Mouse (Mus musculus): Measurements from ENCODE around the gene Slc1a4. TPM values are rescaled to one million over a fixed set of nuclear protein-coding genes. Genes with fewer than 3 reads are reported as not detected.

The Slc1a4 gene
- polyA plus RNA-seq, 1 experiment from 2014 or later = 20.5 TPM

DNA sequence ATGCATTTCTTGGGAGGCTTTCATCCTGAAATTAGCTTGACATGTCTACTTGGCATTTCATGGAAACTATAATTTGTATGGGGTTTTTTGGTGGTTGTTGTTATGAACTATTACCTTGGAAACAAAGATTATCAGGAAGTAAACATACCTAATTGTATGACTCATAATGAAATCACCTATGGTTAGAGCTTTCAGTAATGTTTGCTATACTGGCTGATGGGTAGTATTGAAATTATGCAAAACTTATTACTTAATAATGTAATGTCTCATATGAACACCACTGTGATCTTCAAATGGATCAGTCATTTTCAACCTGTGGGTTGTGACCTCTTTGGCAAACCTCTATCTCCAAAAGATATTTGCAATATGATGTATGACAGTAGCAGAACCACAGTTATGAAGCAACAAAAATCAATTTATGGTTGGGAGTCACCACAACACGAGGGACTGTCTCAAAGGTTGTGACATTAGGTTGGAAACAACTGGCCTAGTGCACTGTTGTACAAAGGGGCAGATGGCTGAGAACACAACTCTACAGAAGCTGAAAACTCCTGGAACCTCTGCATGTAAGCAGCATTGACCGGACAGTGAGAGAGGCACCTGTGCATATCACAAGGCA lies 49.8 kb downstream of the Slc1a4 start:
- 82% methylated on average over 2 of the region's 2 CpGs for WGBS
- no peak overlapping the region for H3K9ac ChIP-seq
- H3K4me1 ChIP-seq = no peaks in the 10 kb centered on the region
- H3K27ac ChIP-seq (replicated peaks) = no peak overlapping the region
- H3K4me2 ChIP-seq (replicated peaks) = no peak overlapping the region
- no peaks in the 10 kb centered on the region for H3K27me3 ChIP-seq
- ATAC-seq (ENCODE audit: insufficient number of reproducible peaks, low FRiP score, low TSS enrichment, low read depth) = no peak
- no peak overlapping the region for H3K4me3 ChIP-seq (replicated peaks)
- H3K9me3 ChIP-seq (replicated peaks) = no peaks in the 10 kb centered on the region
- no peaks in the 10 kb centered on the region for H3K36me3 ChIP-seq

DNA sequence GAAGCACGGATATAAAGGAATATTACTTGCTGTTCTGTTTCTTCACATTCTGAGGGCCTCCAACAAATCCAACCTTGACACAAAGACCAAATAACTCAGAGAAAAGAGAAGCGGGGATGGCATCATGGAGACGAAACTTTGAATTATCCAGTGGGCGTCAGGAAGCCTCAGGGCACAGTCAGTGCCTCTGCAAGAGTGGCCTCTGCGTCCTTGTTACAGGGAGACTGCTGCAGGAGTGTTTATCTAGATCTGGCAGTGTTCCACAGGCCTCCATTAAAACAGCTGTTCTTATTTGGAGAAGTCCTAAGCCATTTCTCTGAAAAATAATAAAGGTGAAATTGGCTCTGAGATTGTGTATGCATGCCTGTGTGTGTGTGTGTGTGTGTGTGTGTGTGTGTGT lies 51.5 kb downstream of the Slc1a4 start:
- no peaks in the 10 kb centered on the region for H3K4me1 ChIP-seq
- WGBS = 47% methylated on average over 5 of the region's 5 CpGs
- H3K4me2 ChIP-seq (replicated peaks) = no peak overlapping the region
- no peak overlapping the region for H3K4me3 ChIP-seq (replicated peaks)
- no peaks in the 10 kb centered on the region for H3K27me3 ChIP-seq
- H3K27ac ChIP-seq (replicated peaks) = no peak overlapping the region
- no peak overlapping the region for H3K9ac ChIP-seq
- no peaks in the 10 kb centered on the region for H3K36me3 ChIP-seq
- no peak for ATAC-seq (ENCODE audit: insufficient number of reproducible peaks, low FRiP score, low TSS enrichment, low read depth)
- no peaks in the 10 kb centered on the region for H3K9me3 ChIP-seq (replicated peaks)

DNA sequence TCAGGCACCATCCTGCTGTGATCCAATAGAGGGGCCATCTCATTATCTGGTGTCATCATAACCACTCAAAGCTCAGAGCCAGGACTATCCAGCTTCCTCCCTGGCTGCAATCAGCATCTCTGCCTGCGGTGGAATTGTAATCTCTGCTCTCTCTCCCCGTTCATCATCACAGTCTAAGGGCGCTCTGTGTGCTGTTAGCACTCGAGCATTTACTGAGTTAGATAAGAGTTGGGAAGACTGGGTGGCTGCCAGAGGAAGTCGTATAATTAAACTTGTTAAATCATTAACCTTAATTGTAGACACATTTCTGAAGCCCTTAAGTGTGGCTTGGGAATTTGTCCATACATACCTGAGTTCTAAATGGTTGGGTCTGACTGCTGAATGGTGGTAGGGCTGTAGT lies 53.8 kb downstream of the Slc1a4 start:
- H3K9me3 ChIP-seq (replicated peaks) = no peaks in the 10 kb centered on the region
- H3K9ac ChIP-seq = no peak overlapping the region
- H3K36me3 ChIP-seq = no peaks in the 10 kb centered on the region
- no peaks in the 10 kb centered on the region for H3K27me3 ChIP-seq
- no peak overlapping the region for H3K27ac ChIP-seq (replicated peaks)
- WGBS = 60% methylated on average over 5 of the region's 5 CpGs
- no peaks in the 10 kb centered on the region for H3K4me1 ChIP-seq
- H3K4me3 ChIP-seq (replicated peaks) = no peak overlapping the region
- no peak for ATAC-seq (ENCODE audit: insufficient number of reproducible peaks, low FRiP score, low TSS enrichment, low read depth)
- no peak overlapping the region for H3K4me2 ChIP-seq (replicated peaks)

DNA sequence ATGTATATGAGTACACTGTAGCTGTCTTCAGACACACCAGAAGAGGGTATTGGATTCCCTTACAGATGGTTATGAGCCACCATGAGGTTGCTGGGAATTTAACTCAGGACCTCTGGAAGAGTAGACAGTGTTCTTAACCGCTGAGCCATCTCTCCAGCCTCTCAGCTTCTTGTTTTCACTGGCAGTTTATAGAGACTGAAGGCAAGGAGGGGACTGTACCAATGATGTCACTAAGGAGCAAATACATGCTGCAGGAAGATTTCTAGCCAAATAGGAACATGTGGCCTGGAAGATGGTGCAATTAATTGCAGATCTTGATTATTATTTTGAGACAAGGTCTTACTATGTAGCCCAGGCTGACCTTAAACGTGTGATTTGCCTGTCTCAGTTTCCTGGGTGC lies 55.4 kb downstream of the Slc1a4 start:
- H3K9me3 ChIP-seq (replicated peaks) = no peaks in the 10 kb centered on the region
- no peaks in the 10 kb centered on the region for H3K27me3 ChIP-seq
- no peak for ATAC-seq (ENCODE audit: insufficient number of reproducible peaks, low FRiP score, low TSS enrichment, low read depth)
- 73% methylated on average over 2 of the region's 2 CpGs for WGBS
- H3K27ac ChIP-seq (replicated peaks) = no peak overlapping the region
- H3K4me1 ChIP-seq = no peaks in the 10 kb centered on the region
- no peak overlapping the region for H3K4me3 ChIP-seq (replicated peaks)
- no peak overlapping the region for H3K4me2 ChIP-seq (replicated peaks)
- H3K36me3 ChIP-seq = no peaks in the 10 kb centered on the region
- H3K9ac ChIP-seq = no peak overlapping the region

DNA sequence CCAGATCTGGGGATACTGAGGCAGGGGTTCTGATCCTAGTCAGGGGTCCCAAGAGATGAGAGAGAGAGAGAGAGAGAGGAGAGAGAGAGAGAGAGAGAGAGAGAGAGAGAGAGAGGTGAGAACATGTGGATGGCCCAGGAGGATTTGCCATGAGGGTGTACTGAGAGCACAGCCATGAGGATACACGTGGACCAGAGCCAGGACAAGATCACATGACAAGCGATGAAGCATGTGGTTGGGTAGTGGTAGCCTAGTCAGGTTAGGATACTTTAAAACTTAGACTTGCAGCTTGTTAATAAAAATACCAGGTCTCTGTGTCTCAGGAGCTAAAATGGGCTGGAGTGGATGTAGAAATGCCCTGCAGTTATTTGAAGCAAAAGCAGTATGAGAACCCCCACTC lies 56.5 kb downstream of the Slc1a4 start:
- H3K4me2 ChIP-seq (replicated peaks) = no peak overlapping the region

DNA sequence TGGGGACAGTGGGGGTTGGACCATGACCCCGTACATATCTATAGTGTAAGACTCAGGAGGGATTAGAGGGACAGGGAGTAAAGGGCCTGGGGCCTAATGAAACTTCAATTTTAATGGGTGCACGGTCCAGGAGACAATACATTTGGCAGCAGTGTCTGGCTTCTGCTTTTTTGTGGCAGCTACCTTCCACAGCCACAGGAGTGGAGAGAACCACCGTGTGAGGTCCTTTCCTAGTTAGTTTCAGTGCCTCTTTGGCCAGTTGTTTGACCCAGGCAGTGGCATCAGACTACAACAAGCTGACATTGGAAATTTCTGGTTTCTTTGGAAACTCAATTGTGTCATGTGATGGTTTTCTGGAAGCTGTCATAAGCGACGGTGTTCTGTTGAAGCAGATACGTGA lies 62.6 kb downstream of the Slc1a4 start:
- no peaks in the 10 kb centered on the region for H3K4me1 ChIP-seq
- 87% methylated on average over 6 of the region's 6 CpGs for WGBS
- H3K9ac ChIP-seq = no peak overlapping the region
- no peaks in the 10 kb centered on the region for H3K27me3 ChIP-seq
- H3K4me3 ChIP-seq (replicated peaks) = no peak overlapping the region
- no peaks in the 10 kb centered on the region for H3K36me3 ChIP-seq
- no peak overlapping the region for H3K4me2 ChIP-seq (replicated peaks)
- no peaks in the 10 kb centered on the region for H3K9me3 ChIP-seq (replicated peaks)
- ATAC-seq (ENCODE audit: insufficient number of reproducible peaks, low FRiP score, low TSS enrichment, low read depth) = no peak
- H3K27ac ChIP-seq (replicated peaks) = no peak overlapping the region

More for the DNA sequence above, 56.5 kb downstream of the Slc1a4 start:
- Histone ChIP-seq H3K9ac (no peak overlapping the region), H3K27ac (replicated peaks) (no peak overlapping the region), H3K36me3 (no peaks in the 10 kb centered on the region), H3K4me3 (replicated peaks) (no peak overlapping the region), H3K27me3 (no peaks in the 10 kb centered on the region), H3K9me3 (replicated peaks) (no peaks in the 10 kb centered on the region), H3K4me1 (no peaks in the 10 kb centered on the region)
- WGBS = 65% methylated on average over 2 of the region's 2 CpGs
- no peak for ATAC-seq (ENCODE audit: insufficient number of reproducible peaks, low FRiP score, low TSS enrichment, low read depth)

DNA sequence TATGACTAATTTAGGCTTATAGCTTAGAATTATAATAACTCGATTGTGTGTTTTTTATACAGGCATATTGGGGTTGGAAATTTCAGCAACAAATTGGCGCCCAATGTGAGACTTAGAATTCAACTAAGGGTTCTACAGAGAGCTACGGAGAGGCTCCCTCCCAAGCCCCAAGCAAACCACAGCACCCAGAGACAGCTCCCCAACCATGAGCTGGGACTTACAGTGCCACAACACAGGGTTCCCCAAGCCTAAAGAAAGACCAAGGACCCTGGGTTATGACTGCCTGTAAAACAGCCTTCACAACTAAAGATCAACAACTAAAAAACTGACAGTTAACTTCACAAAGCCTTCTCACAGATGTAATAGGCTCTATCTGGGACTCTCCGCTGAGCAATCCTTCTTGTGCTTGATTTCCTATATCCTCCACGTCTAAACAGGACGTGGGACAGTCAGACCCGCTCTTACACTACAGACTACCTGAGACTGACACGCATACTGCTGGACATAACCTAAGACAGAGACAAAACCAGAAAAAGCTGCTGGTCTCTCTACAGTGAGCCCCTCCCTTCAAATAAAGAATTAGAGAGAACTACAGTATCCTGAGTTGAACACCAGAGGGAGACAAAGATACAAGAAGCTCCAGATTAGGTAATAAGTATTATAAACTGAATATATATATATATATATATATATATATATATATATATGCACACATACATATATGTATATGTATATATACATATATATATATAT lies 69.7 kb downstream of the Slc1a4 start:
- whole genome bisulfite sequencing = 57% methylated on average over 8 of the region's 8 CpGs
- H3K9ac ChIP-seq = no peak overlapping the region
- ATAC-seq (ENCODE audit: insufficient number of reproducible peaks, low FRiP score, low TSS enrichment, low read depth) = no peak

DNA sequence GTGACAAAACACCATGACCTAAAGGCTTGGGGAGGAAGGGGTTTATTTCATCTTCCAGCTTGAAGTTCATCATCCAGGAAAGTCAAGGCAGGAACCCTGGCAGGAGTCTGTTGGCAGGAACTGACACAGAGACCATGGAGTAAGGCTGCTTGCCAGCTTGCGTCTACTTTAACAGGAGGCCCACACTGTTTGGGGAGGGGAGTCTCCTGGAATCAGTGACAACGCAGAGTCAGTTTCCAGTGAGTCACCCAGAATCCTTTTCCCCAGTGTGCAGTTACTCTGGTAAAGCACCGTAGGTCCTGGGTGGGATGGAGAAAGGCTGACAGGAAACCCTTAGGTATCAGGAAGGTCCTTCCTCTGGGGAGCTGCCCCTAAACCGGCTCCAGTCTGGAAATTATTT lies 77.7 kb downstream of the Slc1a4 start:
- Histone ChIP-seq H3K9ac (no peak overlapping the region), H3K36me3 (no peaks in the 10 kb centered on the region), H3K27ac (replicated peaks) (no peak overlapping the region), H3K4me1 (peaks cover 4% of the 10 kb centered on the region; the same call in 1 of the 2 replicates), H3K27me3 (no peaks in the 10 kb centered on the region), H3K4me3 (replicated peaks) (no peak overlapping the region), H3K9me3 (replicated peaks) (no peaks in the 10 kb centered on the region), H3K4me2 (replicated peaks) (no peak overlapping the region)
- no peak for ATAC-seq (ENCODE audit: insufficient number of reproducible peaks, low FRiP score, low TSS enrichment, low read depth)
- 70% methylated on average over 4 of the region's 4 CpGs for WGBS

More for the DNA sequence above, 69.7 kb downstream of the Slc1a4 start:
- Histone ChIP-seq H3K4me3 (replicated peaks) (no peak overlapping the region), H3K27me3 (no peaks in the 10 kb centered on the region), H3K36me3 (no peaks in the 10 kb centered on the region), H3K9me3 (replicated peaks) (no peaks in the 10 kb centered on the region), H3K27ac (replicated peaks) (no peak overlapping the region), H3K4me1 (no peaks in the 10 kb centered on the region), H3K4me2 (replicated peaks) (no peak overlapping the region)

DNA sequence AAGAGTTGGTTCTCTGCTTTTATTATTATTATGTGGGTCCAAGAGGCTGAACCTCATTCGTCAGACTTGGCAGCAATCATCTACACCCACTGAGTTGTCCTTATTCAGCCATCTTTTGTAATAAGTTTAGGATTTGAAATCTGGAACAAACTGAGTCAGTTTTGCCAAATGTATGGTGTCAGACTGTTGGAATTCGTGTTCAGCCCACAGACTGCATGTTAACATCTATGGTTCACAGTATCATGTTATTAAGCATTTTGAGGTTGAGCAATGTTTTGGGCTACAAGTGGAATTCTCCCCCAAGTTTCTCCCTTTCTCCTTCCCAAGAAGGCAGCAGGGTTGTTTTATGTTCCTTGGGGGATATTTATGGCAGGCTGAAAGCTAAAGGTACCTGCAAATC lies 79.4 kb downstream of the Slc1a4 start:
- no peak overlapping the region for H3K4me3 ChIP-seq (replicated peaks)
- WGBS = 61% methylated on average over 2 of the region's 2 CpGs
- ATAC-seq (ENCODE audit: insufficient number of reproducible peaks, low FRiP score, low TSS enrichment, low read depth) = no peak

More for the DNA sequence above, 79.4 kb downstream of the Slc1a4 start:
- Histone ChIP-seq H3K9me3 (replicated peaks) (no peaks in the 10 kb centered on the region), H3K27me3 (no peaks in the 10 kb centered on the region), H3K4me2 (replicated peaks) (no peak overlapping the region), H3K4me1 (peaks cover 9% of the 10 kb centered on the region), H3K27ac (replicated peaks) (no peak overlapping the region), H3K36me3 (no peaks in the 10 kb centered on the region), H3K9ac (no peak overlapping the region)

Other genes with a start within 250 kb of the Slc1a4 start
- gene Actr2, start 219.8 kb downstream of the Slc1a4 start, polyA plus RNA-seq (2015; fragmentation: Nextera tagmentation; extraction: Ambion mirVana) = 111 and 115 TPM in 2 replicates
- 264 and 287 TPM in 2 replicates for gene Rab1a, start 131.3 kb downstream of the Slc1a4 start, polyA plus RNA-seq (2015; fragmentation: Nextera tagmentation; extraction: Ambion mirVana)
- 31.1 and 33.2 TPM in 2 replicates for gene Cep68, start 83.3 kb downstream of the Slc1a4 start, polyA plus RNA-seq (2015; fragmentation: Nextera tagmentation; extraction: Ambion mirVana)
- gene Sertad2, start 210.5 kb upstream of the Slc1a4 start, polyA plus RNA-seq (2015; fragmentation: Nextera tagmentation; extraction: Ambion mirVana) = 47.9 and 52.4 TPM in 2 replicates